Mouse (Mus musculus) lung, postnatal 0 days (tissue): ENCODE measurements around the gene Pla2g12b.
A peak's percentile ranks its signal among the peaks of the same experiment; 100 is the strongest.

Experiments used
- CTCF ChIP-seq: IDR thresholded peaks from 2 replicates; pipeline ENCODE4 v1.5.1; 2016; ENCODE audit warnings: antibody characterized with exemption, mild to moderate bottlenecking
- EP300 ChIP-seq: IDR thresholded peaks from 2 replicates; pipeline ENCODE4 v1.6.1; 2016; ENCODE audit warnings: antibody characterized with exemption, mild to moderate bottlenecking, control low read depth

DNA sequence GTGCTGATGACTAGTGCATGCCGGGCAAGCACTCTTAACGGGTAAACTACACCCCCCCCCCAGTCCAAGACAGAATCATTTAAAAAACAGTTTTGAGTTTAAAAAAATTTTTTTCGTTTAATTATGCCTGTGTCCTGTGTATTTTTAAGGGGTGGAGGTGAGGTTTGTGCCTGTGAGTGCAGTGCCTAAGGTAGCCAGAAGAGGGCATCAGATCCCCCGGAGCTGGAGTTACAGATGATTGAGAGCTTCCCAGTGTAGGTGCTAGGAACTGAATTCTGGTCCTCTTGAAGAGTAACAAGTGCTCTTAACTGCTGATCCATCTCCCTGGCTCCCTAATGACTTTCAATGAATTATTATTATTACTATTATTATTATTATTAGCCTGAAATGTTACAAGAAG is 24.7 kb upstream of the Pla2g12b start:
- TF ChIP-seq CTCF (peak; percentile 41), EP300 (no peak)
